Mouse (Mus musculus) E14TG2a.4 (cell line): ENCODE measurements around the gene Vangl1.

Source experiments
- H3K27me3 ChIP-seq: 2 replicates; pipeline ENCODE4 v1.6.1; 2014; ENCODE audit warnings: low read length, control low read depth; ENCODE audit not compliant: insufficient read depth
- H3K36me3 ChIP-seq: 2 replicates; pipeline ENCODE4 v1.6.1; 2014; ENCODE audit warnings: low read length, control low read depth; ENCODE audit not compliant: insufficient read depth
- H3K4me1 ChIP-seq: replicated peaks from 2 replicates; pipeline ENCODE4 v1.6.1; 2014; ENCODE audit warnings: low read depth, low read length, control low read depth
- H3K4me3 ChIP-seq: replicated peaks from 2 replicates; pipeline ENCODE4 v1.5.1; 2014; ENCODE audit warnings: mild to moderate bottlenecking, low read length
- H3K9me3 ChIP-seq: 2 replicates; pipeline ENCODE4 v1.6.1; 2014; ENCODE audit warnings: low read length, control low read depth
- CTCF ChIP-seq: conservative IDR thresholded peaks from 2 replicates; pipeline ENCODE4 v1.5.1; 2014; ENCODE audit warnings: low read length
- NANOG ChIP-seq: IDR thresholded peaks from 2 replicates; pipeline ENCODE4 v1.6.1; 2014; ENCODE audit warnings: borderline replicate concordance, low read length, mixed read lengths
- POU5F1 ChIP-seq: IDR thresholded peaks from 2 replicates; pipeline ENCODE4 v1.6.1; 2014; ENCODE audit warnings: low read length, borderline replicate concordance

The Vangl1 gene

DNA sequence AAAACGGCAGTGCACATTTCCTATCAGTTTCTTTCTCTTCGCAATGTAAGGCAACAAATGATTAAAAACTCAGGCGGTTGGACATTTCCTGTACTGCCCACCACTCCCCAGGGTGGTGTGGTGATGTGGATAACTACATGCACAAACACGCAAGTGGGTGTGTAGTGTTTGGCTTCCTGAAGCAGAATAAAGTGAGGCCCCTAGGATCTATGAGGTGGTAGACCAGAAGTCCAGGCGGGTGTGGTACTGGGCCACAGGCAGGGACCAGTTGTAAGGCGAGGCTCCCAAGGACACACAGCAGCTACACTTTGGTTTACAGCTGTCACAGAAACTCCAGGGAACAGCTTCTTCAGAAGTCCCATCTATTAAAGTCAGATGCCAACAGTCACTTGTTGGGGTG is 46.8 kb downstream of the Vangl1 start:
- Histone ChIP-seq H3K9me3 (peaks cover 70% of the 10 kb centered on the region), H3K27me3 (no peaks in the 10 kb centered on the region), H3K36me3 (peaks cover 83% of the 10 kb centered on the region), H3K4me3 (no peak overlapping the region), H3K4me1 (peaks cover 61% of the 10 kb centered on the region)
- no peak for TF ChIP-seq POU5F1
- no peak for TF ChIP-seq NANOG
- TF ChIP-seq CTCF: no peak

DNA sequence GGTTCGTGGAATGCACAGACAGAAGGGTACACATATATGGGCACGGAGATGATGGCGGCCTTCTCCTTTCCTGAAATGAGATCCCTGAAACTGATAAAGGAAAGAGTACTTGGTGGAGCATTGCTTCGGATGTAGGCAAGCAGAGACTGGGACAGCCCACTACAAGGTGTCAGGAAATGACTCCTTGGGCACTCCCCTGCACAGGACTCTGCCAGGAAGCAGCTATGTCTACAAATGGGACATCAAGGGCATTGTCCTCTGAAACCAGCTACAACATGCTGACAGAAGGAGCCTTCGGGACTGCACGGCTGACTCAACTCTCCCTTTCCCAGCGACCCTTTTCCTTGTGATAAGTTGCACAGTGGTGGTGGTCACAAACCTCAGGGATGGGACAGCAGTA is 47.8 kb downstream of the Vangl1 start:
- TF ChIP-seq NANOG (no peak), POU5F1 (no peak), CTCF (no peak)
- Histone ChIP-seq H3K36me3 (peaks cover 74% of the 10 kb centered on the region), H3K4me1 (peaks cover 63% of the 10 kb centered on the region), H3K4me3 (no peak overlapping the region), H3K27me3 (no peaks in the 10 kb centered on the region), H3K9me3 (peaks cover 67% of the 10 kb centered on the region)

DNA sequence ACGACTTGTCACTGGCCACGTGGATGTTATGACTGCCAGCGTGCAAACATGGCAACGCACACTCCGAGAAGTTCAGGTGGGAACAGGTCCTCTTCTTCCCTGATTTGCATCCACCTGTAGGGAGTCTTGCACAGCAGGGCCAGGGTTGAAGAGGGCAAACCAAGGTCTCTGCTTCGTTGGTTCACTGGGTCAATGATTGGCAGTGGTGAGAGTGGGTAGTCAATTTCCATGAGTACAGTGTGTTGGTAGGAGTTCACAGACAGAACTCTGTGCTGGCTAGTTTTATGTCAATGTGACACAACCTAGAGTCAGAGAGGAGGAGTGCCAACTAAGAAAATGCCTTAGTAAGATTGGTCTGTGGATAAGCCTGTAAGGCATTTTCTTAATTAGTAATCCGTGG is 50.4 kb downstream of the Vangl1 start:
- Histone ChIP-seq H3K36me3 (peaks cover 48% of the 10 kb centered on the region), H3K9me3 (peaks cover 42% of the 10 kb centered on the region), H3K4me1 (peaks cover 41% of the 10 kb centered on the region), H3K27me3 (no peaks in the 10 kb centered on the region), H3K4me3 (no peak overlapping the region)
- TF ChIP-seq NANOG (no peak), POU5F1 (peak; percentile 38; the same call in 1 of the 2 replicates)

DNA sequence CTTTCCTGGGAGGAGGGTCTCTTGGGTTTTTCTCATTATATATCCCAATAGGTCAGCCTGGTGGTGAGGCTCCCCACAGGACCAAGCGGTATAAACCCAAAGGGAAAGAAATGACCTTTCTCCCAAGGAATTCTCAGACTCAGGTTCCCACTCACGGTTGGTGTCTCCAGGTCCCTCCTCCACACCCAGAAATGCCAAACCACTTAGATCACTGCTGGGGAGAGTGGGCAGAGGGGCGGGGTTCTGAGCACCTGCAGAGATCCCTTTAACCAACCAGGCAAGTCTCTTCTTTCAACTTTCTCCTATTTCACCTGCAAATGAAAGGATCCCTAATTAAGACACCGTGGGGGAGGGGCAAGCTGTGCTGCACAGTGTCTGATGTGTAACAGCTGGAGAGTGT is 51.6 kb downstream of the Vangl1 start:
- peaks cover 29% of the 10 kb centered on the region for H3K4me1 ChIP-seq
- H3K27me3 ChIP-seq: no peaks in the 10 kb centered on the region
- peaks cover 36% of the 10 kb centered on the region for H3K36me3 ChIP-seq
- H3K9me3 ChIP-seq: peaks cover 31% of the 10 kb centered on the region
- TF ChIP-seq CTCF: no peak
- TF ChIP-seq POU5F1: no peak
- H3K4me3 ChIP-seq: peak overlapping the region; percentile 35; the same call in 1 of the 2 replicates

DNA sequence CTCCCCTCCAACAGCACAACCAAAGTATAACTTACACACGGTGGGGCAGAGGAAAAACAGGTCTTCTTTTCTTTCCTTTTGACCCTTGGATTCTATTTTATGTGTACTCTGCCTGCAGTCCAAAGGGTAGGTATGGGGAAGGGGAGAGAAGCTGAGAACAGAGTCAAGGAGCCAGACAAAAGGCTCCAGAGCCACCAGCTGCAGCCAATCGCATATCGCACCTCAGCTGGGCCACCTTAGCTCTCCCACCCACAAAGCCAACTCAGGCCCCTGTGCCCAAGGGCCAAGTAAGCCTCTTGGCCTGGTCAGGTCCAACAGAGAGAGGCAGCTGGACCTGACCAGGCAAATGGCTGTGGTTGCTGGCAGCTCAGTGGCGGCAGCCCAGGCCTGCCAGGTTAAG is 52.0 kb downstream of the Vangl1 start:
- TF ChIP-seq NANOG: no peak
- TF ChIP-seq POU5F1: no peak
- TF ChIP-seq CTCF: no peak
- H3K9me3 ChIP-seq: peaks cover 27% of the 10 kb centered on the region

DNA sequence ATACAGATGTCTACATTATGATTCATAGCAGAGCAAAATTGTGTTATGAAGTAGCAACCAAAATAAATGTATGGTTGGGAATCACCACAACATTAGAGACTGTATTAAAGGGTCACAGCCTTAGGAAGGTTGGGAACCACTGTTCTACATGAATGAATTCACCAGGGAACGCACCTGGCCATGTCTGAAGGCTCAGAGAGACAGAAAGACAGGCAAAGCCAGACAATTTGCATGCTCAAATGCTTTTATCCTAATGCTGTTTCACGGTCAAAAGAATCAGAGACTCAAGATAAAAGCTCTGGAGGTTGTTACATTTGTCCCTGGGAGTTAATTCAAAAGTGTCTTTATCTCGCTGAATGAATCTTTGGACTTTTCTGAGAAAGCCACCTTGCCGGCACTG is 52.6 kb downstream of the Vangl1 start:
- Histone ChIP-seq H3K4me3 (no peak overlapping the region), H3K4me1 (peaks cover 22% of the 10 kb centered on the region), H3K27me3 (no peaks in the 10 kb centered on the region), H3K9me3 (peaks cover 21% of the 10 kb centered on the region), H3K36me3 (peaks cover 26% of the 10 kb centered on the region)
- TF ChIP-seq CTCF (no peak), NANOG (no peak), POU5F1 (no peak)

More for the DNA sequence above, 52.0 kb downstream of the Vangl1 start:
- H3K4me3 ChIP-seq: peak overlapping the region; percentile 35; the same call in 1 of the 2 replicates
- H3K4me1 ChIP-seq: peaks cover 25% of the 10 kb centered on the region
- no peaks in the 10 kb centered on the region for H3K27me3 ChIP-seq
- peaks cover 32% of the 10 kb centered on the region for H3K36me3 ChIP-seq

DNA sequence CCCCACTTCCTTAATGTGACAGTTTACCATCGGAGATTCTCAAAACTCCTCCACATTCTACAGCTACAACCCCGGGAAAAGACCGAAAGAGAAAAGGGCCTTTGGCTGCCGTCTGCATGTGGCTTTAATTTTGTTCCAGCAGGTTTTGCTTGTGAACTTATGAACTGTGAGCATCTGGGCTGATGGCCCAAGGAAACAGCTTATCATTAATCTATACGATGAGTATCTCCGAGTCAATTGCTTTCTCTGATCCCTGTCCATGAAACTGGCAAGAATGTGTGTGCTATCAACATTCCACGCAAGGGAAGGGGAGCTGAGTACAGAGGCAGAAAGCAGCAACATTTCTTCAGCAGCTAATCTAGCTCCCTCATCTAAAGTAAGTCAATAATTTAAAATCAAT is 54.6 kb downstream of the Vangl1 start:
- H3K27me3 ChIP-seq: no peaks in the 10 kb centered on the region
- H3K36me3 ChIP-seq: peaks cover 12% of the 10 kb centered on the region
- H3K4me1 ChIP-seq: peaks cover 34% of the 10 kb centered on the region
- TF ChIP-seq POU5F1 (no peak), CTCF (no peak), NANOG (no peak)
- peaks cover 16% of the 10 kb centered on the region for H3K9me3 ChIP-seq
- H3K4me3 ChIP-seq: no peak overlapping the region

DNA sequence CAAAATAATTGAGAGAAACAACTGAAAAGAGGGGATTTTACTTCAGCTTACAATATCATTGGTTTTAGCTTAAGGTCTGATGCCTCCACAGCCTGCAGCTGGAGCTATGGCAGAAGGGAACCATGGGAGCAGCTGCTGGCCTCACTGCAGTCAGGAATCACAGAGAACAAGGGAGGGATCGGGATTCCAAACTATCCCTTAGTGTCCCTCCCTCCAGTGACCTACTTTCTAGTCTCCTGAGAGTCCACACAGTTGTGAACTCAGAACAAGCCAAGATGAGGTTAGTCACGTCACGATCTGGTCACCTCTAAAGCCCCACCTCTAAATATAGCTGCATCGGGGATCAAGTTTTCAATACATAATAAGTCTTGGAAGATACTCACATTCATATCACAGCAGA is 57.3 kb downstream of the Vangl1 start:
- no peak overlapping the region for H3K4me3 ChIP-seq
- peaks cover 26% of the 10 kb centered on the region for H3K4me1 ChIP-seq
- H3K9me3 ChIP-seq: no peaks in the 10 kb centered on the region
- no peaks in the 10 kb centered on the region for H3K36me3 ChIP-seq
- no peaks in the 10 kb centered on the region for H3K27me3 ChIP-seq
- TF ChIP-seq POU5F1: no peak
- TF ChIP-seq NANOG: no peak
- TF ChIP-seq CTCF: no peak

DNA sequence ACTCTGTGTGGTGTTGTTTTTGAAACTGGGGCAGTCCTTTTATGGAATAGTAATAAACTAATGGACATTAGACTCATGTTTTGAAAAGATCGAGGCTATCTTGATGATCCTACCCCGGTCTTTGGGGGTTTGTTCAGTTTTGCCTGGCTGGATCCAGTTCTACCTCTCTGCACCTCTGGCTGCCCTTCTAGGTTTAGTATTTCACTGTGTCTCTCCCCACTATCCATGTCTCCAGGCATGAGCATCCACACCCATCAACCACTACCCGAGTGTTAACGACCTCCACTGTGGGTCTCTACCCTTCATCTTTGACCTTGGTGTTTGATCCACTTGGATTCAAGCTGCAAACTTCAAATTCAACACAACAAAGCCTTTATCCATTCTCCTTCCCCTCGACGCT is 58.1 kb downstream of the Vangl1 start:
- H3K27me3 ChIP-seq: no peaks in the 10 kb centered on the region
- H3K9me3 ChIP-seq: no peaks in the 10 kb centered on the region
- TF ChIP-seq CTCF: no peak
- TF ChIP-seq NANOG: no peak
- TF ChIP-seq POU5F1: no peak
- H3K4me1 ChIP-seq: peaks cover 26% of the 10 kb centered on the region
- H3K4me3 ChIP-seq: no peak overlapping the region
- H3K36me3 ChIP-seq: no peaks in the 10 kb centered on the region
